Mouse (Mus musculus) urinary bladder, postnatal 4 days (tissue): ENCODE results near the gene Xpc.

Source experiments
- DNase-seq, 2 experiments: peaks; one replicate each; pipeline ENCODE4 v3.0.0; 2021 to 2022; ENCODE audit warnings: low spot score in 2 of 2

Xpc gene

DNA sequence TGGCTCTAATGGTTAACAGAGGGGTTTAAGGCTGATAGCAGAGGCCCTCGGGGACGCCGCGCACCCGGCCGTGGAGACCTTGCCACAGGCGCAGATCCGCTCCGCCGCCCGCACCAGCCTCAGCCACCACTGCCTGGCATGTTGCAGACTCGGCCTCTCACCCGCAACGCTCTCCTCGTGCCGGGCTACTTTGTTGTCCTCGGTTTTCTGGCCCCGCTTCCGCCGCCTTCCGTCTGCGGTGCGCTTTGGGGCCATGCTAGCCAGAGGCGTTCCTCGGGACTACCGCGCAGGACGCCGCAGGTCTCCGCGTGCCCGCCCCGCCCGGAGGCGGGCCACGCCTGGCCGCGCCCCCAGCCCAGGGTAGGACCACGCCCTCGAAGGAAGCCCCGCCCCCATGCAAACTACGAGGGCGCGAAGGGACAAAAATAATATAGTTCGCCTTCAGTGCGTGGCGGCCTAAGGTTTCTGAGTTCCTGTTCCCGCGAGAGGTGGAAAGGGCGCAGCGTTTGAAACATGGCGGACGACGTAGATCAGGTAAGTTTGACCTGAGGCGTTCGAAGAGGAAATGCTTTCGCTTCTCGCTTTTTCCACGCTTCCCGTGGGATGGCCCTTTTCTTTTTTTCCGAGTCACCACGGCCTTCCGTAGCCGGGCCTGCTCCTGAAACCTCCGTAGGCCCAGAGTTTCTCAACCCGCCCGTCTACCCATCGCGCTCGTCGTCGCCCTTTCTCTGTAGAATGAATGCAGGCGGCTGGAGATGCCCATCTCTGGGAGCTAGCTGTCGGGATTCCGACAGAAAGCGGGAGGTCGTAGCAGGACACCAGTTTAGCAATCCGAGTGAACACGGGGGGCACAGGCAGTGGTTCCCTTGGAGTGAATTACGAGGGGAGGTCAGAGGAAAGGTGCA is at the start of gene Xpc, which contains the start of gene Lsm3:
Xpc (minus strand) TSS at position 344 of the 905 bp plus-strand sequence.
Lsm3 (plus strand) TSS at position 384 of the 905 bp plus-strand sequence.
- peak; percentile 97 to 98 for DNase-seq

DNA sequence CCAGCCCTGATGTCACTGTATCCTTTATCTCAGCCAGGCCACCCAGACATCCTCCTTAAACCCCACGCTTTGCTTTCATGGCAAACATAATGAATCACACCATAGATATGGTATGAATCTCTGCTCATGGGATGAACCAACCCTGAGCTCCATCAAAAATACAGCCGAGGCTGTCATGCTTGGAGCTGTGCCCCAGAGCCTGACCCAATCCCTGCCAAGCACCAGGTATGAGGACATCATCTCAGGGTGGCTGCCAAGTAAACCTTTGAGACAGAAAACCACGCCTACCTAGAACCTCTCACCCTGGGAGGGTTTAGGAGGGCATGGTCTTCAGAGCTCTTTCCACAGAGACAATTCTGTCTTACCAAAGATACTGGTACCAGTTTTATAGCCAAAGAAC is 47.3 kb upstream of the Xpc start:
- no peak for DNase-seq

DNA sequence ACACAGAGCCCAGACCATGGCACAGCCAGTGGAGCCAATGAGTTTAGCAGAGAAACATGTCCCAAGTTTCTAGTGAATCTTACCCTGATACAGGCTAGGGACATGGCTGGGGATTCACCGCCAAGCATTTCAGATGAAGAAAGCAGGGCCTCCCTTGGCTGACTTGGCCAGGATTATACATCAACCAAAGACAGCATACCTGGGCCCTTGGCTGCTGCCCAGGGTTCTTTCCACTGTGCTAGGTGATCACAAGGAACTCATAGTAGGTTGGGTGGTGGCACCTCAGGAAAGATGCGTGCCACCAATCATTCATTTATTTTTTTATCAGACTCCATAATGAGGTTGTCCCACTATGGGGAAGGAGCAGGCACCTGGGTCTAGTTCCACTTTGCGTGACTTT is 44.5 kb upstream of the Xpc start:
- DNase-seq = no peak

DNA sequence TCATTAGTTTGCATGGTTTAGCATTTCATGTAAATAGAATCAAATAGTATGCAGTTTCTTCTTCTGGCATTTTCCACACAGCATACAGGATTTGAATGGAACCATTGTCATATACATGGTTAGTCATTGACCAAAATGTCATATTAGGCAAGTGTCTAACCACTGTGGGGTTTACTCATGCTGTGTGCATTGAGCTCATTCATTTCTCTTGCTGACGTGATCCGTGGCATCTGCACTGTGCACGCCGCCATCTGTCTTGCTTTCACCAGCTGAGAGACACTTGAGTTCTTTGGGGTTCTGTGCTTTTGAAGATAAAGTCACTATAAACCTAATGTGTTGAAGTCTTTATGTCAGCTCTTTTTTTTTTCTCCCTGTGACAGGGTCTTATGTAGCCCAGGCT is 43.7 kb upstream of the Xpc start:
- no peak for DNase-seq

DNA sequence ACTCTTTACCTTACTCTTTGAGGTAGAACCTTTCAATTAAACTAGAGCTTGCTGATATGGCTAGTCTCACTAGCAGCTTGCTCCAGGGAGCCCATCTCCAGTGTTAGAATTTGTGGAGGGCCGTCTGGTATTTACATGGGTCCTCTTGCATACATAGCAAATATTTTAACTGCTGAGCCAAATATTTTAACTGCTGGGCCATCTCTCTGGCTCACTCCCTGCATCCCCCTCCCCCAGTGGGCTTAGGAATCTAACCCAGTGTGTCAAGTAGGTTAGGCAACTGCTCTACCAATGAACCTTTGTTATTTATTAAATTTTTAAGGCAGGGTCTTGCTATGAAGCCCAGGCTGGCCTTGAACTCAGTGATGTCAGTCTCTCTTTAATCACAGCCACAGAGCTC is 42.9 kb upstream of the Xpc start:
- no peak for DNase-seq

DNA sequence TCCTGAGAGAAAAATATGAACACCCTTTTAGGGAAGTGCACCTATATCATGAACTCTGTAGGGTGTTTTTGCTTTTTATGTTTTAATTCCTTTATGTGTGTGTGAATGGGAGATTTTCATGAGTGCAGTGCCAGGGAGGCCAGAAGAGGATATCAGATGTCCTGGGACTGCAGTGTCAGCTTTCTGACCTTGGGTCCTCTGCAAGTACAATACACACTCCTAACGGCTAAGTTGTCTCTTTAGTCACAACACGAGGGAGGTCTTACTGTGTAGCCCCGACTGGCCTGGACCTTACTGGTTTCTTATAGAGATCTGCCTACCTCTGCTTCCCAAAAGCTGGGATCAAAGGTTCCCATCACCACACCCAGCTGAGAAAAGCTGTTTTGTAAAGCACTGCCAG is 37.0 kb upstream of the Xpc start:
- no peak for DNase-seq

DNA sequence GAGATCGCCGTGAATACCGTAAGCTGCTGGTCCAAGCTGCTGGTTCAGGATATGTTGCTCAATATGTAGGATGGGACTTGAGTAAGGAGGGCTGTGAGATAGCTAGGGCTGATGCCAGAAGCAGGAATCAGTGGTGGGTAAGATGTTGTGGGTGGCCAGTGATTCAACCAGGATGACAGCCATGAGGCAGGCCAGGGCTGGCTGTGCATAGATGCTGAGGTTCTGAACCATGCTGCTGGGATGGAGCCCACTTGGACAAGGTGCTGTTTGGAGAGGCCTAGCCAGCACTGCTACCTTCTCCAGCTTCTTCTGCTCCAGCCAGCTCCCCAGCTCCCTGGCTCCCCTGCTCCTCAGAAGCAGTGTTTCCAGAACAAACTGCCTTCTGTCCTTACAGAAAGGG is 36.0 kb upstream of the Xpc start:
- DNase-seq = no peak

DNA sequence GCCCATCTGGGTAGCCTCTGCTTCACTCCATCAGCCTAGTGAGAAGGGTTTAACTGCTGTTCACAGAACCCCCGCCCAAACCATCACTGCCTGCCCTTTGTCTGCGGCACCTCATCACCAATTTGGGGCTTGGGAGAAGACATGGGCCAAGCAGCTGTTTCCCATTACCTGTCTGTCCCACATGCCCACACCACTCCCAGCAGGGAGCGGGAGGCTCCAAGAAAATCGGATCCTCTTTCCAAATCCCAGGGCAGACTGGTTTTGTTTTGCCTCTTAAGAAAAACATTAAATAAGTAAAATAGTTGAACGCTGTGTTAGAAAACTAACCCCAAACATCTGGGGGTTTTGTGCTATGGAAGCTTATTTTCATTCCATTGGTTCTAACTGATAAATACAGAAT is 33.9 kb upstream of the Xpc start:
- DNase-seq = no peak

DNA sequence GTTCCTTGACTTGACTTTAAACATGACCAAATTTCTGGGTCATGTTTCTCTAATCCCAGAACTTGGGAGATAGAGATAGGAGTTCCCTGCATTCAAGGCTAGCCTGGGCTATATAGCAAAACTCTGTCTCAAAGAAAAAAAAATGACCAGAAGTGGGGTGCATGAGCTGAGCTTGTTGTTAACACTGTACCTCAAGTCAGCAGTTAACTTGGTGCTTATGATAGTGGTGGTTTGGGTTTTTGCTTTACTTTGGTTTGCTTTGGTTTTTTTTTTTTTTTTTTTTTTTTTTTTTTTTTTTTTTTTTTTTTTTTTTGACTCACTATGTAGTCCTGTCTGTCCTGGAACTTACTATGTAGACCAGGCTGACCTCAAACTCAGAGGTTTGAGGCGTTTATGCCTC is 31.6 kb upstream of the Xpc start:
- no peak for DNase-seq

DNA sequence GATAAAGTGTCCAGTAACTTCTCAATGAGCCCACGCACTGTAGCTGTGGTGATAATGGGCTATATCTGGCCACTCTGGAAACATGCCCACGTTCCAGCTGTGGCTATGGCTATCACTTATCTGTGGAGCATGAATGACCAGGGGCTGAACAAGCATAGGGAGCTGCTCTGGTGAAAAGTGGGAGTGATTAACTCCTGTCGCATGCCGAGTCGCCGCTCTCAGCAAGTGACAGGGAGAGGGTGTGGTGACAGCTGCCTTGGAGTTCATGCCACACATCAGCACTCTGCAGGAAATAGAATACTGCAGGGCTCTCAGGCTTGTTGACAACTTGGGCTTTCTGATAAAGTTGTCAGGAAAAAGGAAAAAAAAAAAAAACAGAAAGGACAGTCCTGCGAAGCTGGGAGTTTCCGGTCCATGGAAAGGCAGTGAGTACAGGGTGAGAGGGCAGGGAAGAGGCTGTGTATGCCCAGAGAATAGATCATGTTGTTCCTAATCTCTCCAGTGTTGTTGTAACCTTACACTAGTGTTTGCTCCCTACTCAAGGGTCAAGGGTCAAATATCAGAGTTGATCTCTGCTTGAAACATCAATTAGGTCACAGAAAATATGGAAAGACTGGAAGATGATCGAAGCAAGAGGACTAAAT is 30.7 kb upstream of the Xpc start:
- DNase-seq = no peak

DNA sequence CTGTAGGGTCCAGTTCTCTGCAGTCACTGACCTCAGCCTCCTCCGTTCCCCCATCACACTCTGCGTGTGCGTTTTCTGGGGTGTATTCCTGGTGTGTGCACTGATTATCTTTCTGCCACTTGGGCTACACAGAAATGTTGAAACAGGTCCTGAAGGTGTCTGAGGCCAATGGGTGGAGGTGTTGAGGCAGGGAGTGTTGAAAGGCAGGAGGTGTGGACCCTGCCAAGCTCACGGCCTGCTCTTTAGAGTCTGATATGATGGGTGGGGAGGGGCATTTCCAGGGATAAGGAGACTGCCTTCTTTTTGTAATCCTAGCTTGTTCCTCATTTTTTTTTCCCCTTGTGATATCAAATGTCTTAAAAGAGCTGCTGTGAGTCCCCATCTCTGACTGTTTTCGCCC is 27.4 kb upstream of the Xpc start:
- DNase-seq = no peak

DNA sequence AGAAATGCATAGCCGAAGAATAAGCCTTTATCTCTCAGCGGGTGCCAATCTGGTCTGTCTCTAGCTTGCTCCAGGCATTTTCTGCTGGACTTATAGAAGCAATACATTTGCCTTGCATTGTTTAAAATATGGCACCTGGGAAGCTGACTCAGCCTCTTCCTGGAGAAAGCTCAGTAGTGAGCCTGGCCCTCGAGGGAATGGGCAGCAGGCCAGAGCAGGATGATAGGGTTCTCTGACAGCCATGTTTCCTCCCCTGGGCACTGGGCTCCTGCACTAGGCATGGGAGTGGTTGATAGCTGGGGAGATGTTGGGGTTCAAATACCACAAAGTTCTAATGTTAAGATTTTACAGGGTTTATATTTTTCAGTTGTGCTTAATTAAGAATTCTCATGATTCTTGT is 25.6 kb upstream of the Xpc start:
- no peak for DNase-seq

DNA sequence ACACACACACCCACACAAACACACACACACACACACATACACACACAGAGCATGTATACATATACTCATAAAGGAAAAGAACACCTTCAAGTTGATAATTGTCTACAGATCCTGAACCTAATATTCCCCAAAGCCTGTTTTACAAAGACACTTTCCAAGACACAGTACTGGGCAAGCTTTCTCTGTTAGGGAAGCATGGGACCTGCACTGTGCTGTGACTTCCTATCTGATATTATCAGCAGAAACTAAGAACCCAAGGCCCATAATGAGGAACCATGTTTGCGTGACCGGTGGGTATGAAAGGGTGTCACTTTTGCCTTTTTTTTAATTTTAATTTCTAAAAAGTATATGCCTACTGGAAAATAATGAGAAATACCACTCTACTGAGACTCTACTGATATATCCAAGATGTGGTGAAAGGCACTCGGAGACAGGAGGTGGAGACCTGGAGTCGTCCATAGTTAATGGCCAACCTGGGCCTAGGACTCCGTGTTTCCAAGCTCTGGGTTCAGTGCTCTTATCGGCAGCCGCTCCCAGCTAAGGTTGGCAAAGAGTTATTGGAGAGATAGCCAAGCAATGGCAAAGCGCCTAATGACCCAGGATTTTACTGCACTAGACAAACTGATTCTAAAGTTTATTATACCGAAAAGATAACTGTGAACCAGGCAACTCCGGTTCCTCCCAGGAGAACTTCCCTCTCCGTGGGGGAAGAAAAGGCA is 20.5 kb upstream of the Xpc start:
- DNase-seq = no peak

DNA sequence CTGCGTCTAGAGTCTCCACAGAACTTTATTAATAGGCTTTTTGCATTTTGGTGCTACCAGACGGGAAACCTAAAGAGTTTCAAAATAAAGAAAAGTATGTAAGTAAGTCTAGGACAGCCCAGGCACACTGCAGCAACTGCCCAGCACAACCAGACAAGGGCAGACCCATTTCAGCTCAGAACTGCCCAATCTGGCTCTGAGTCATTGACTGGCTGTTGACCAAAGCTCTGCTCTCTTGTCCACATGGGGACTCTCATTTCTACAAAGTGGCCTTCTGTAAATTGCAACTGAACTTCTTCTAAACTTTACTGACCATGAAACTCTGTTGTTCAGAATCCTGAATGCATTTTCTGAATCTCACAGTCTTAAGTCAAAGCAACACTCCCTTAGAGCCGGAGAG is 19.5 kb upstream of the Xpc start:
- DNase-seq = no peak

DNA sequence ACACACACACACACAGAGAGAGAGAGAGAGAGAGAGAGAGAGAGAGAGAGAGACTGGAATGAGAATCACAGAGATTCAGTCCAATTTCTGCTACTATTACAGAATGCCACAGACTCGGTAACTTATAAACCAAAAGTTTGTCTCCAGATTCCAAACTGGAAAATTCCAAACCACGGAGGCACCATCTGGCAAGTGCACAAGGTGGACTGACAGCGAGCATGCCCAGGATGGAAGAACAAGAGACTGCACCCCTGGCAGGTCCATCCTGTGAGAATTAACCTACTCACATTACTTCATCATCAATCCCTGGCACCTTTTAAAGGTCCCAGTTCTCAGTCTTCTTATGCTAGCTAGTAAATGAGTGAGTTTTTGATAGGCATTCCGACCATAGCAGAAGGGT is 18.6 kb upstream of the Xpc start:
- no peak for DNase-seq

DNA sequence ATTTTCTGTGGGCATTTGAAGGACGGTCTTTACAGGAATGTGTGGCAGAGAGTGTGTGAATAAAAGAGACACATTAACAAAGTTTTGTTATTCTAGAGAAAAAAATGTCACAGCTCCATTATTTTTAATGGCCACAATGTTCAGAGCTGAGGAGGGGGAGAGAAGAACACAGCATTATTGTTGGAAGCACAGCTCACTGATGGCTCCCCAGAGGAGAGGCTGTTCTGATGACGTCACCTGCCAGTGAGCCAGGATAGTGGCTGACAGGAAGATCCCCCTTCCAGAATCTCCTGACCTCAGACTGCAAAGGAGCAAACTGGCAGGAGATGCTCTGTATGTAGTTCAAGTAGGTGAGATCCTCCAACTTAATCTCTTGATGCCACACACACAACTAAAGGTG is 18.1 kb upstream of the Xpc start:
- DNase-seq = no peak

DNA sequence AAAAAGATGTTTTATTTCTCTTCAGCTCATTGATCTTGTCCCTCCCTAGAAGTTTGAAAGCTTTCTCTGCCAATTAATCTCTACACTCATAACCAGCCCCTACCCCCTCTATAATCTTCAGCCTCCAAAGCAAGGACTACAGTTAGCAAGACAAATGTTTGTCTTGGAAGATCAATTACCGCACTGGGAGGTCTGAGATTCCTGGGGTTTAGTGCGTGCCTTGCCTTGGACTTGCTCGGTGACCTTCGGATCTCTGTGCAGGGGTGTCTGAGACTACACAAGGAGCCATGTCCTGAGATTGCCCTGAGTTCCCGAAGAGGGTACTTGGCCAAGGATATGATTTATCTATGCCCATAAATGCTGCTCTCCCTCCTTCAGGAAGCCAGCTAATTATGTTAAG is 17.7 kb upstream of the Xpc start:
- no peak for DNase-seq

DNA sequence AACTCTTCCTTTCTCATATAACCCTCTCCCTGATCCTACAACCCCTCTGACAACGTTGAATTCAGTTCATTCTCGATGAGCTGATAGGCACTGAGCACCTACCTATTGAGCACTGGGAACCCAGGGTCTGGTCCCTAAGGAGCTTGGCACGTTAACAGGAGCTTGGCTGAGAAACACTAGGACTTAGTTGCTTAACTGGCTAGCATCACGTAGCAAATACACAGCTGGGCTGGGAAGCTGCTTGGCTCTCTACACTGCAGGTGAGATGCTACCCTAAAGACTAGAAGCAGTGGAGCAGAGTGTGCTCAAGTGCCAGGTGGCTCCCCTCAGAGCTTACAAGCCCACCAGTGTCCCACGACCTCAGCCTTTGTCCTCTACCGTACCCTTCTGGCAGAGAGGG is 17.0 kb upstream of the Xpc start:
- no peak for DNase-seq

DNA sequence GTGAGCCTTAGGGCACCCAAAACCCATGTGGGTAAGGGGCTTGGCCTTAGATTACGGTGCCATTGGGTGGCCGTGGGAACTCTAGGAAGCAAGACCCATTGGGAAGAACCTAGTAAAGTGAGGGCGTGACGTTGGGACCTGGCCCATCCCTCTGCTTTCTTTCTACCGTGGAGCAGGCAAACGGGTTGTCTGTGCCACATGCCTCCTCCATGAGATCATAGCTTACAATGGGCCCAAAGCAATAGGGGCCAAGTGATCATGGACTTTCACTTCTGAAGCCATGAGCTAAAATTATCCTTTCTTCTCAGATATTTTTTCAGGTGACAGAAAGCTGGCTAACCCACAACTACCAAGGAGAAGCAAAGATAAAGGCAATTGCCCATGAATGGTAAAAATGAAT is 15.6 kb upstream of the Xpc start:
- DNase-seq = no peak

DNA sequence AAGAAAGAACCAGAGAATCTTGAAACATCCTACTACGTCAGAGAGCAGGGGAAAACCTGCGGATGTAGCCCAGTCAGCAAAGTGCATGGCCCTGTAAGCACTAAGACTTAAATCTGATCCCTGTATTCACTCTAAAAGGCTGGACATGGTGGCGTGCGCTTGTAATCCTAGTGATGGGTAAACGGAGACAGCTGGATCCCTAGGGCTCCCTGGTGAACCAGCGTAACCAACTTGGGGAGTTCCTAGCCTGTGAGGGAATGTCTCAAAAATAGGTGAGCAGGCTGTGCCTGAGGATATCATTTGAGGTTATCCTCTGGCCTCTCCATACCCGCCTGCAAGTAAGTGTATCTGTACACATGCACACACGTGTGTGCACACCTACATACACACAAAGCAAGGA is 15.0 kb upstream of the Xpc start:
- DNase-seq = no peak

DNA sequence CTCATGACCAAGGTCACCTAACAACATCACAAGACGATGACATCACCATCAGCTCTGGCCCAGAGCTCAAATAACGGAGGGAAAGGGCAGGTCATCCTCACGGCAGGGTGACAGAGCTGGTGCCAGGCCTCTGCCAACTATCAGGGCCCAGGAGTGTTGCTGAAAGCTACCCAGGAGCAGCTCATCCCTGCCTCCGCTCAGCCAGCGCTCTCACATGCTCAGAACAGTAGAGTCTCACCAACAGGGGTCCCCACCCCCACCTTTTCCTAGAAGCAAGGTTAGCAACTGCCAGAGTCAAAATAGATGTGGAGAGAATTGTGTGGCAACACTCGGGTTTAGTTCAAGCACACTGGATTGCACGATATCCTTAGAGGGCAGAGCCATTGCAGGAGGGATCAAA is 12.6 kb upstream of the Xpc start:
- DNase-seq = no peak

DNA sequence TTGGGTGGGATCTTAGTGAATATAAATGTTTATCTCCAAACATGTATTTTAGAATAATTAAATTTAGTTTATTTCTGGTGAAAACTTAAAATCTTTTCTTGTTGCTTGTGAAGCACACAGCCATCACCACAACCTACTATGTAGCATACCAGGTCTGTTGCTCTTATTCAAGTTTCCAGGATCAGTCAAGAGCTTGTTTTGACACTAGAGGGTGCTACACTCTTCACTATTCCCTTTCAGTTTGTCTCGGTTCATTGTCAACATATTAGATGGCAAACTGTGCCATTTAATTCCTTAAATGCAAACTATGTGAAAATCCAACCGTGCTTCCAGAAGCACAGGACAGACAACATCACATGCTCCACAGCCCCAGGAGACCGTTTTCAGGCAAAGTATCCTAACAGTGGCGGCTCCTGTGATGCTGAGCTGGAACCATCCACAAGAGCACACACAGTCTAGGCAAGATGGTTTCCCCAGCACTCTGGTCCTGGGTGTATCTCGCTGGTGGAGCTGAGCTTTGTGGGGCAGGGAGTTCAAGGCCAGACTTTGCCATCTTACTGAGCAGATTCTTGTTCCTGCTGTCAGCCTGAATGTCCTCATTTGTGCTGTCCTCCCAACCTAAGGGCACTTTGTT is 11.7 kb upstream of the Xpc start:
- no peak for DNase-seq
